Mouse (Mus musculus): ENCODE measurements around the gene Cd99l2. TPM values are rescaled to one million over a fixed set of nuclear protein-coding genes. Genes with fewer than 3 reads are reported as not detected.

Gene Cd99l2
- polyA plus RNA-seq (2014; fragmentation: Nextera tagmentation; extraction: Ambion mirVana) = 21.7 and 31.4 TPM in 2 replicates

GRCm38 (mm10) chrX:71492634-71493278 is at the start of gene Cd99l2:
TSS of gene Cd99l2 (minus strand) at chrX:71492849.
- peak within 1 kb of the TSS; percentile 75 for H3K9ac ChIP-seq (ENCODE audit: low read depth, low read length)
- H3K4me1 ChIP-seq (ENCODE audit: control insufficient read depth, insufficient read depth, low read length) = no peaks in the 10 kb centered on the region
- peak; percentile 97 for ATAC-seq (replicated peaks; ENCODE audit: insufficient number of reproducible peaks, low FRiP score, low TSS enrichment)
- H3K36me3 ChIP-seq (ENCODE audit: control insufficient read depth, insufficient read depth, low read length) = no peaks in the 10 kb centered on the region
- H3K9me3 ChIP-seq (replicated peaks; ENCODE audit: control insufficient read depth, low read length) = no peaks in the 10 kb centered on the region
- peaks cover 2% of the 10 kb centered on the region; the same call in 1 of the 2 replicates for H3K27me3 ChIP-seq (ENCODE audit: control insufficient read depth, insufficient read depth, low read length)
- H3K27ac ChIP-seq (ENCODE audit: low read depth, low read length) = peak within 1 kb of the TSS; percentile 85
- WGBS (ENCODE audit: insufficient replicate concordance) = 11% methylated on average over 20 of the region's 23 CpGs
- H3K4me3 ChIP-seq (ENCODE audit: low read depth, low read length) = peak within 1 kb of the TSS; percentile 62
- H3K4me2 ChIP-seq = peak within 1 kb of the TSS; percentile 74

GRCm38 (mm10) chrX:71540821-71541510 is 48.3 kb upstream of the Cd99l2 start:
- Histone ChIP-seq H3K4me3 (ENCODE audit: low read depth, low read length) (no peak overlapping the region), H3K9me3 (replicated peaks; ENCODE audit: control insufficient read depth, low read length) (no peaks in the 10 kb centered on the region), H3K27ac (ENCODE audit: low read depth, low read length) (no peak overlapping the region), H3K4me2 (no peak overlapping the region), H3K36me3 (ENCODE audit: control insufficient read depth, insufficient read depth, low read length) (no peaks in the 10 kb centered on the region), H3K27me3 (ENCODE audit: control insufficient read depth, insufficient read depth, low read length) (peaks cover 7% of the 10 kb centered on the region; the same call in 1 of the 2 replicates), H3K4me1 (ENCODE audit: control insufficient read depth, insufficient read depth, low read length) (no peaks in the 10 kb centered on the region), H3K9ac (ENCODE audit: low read depth, low read length) (no peak overlapping the region)
- 77% methylated on average over 7 of the region's 7 CpGs for WGBS (ENCODE audit: insufficient replicate concordance)
- no peak for ATAC-seq (replicated peaks; ENCODE audit: insufficient number of reproducible peaks, low FRiP score, low TSS enrichment)

- Histone ChIP-seq H3K27me3 (ENCODE audit: control insufficient read depth, insufficient read depth, low read length) (peaks cover 7% of the 10 kb centered on the region; the same call in 1 of the 2 replicates), H3K36me3 (ENCODE audit: control insufficient read depth, insufficient read depth, low read length) (no peaks in the 10 kb centered on the region), H3K9ac (ENCODE audit: low read depth, low read length) (no peak overlapping the region), H3K27ac (ENCODE audit: low read depth, low read length) (no peak overlapping the region), H3K9me3 (replicated peaks; ENCODE audit: control insufficient read depth, low read length) (no peaks in the 10 kb centered on the region), H3K4me3 (ENCODE audit: low read depth, low read length) (no peak overlapping the region), H3K4me1 (ENCODE audit: control insufficient read depth, insufficient read depth, low read length) (no peaks in the 10 kb centered on the region), H3K4me2 (no peak overlapping the region)
- WGBS (ENCODE audit: insufficient replicate concordance) = 59% methylated on average over 2 of the region's 2 CpGs
- no peak for ATAC-seq (replicated peaks; ENCODE audit: insufficient number of reproducible peaks, low FRiP score, low TSS enrichment)
Observed at GRCm38 (mm10) chrX:71537791-71538190, 45.1 kb upstream of the Cd99l2 start.

GRCm38 (mm10) chrX:71534102-71534501 is 41.5 kb upstream of the Cd99l2 start:
- no peaks in the 10 kb centered on the region for H3K36me3 ChIP-seq (ENCODE audit: control insufficient read depth, insufficient read depth, low read length)
- H3K4me2 ChIP-seq = no peak overlapping the region
- H3K4me3 ChIP-seq (ENCODE audit: low read depth, low read length) = no peak overlapping the region
- no peaks in the 10 kb centered on the region for H3K9me3 ChIP-seq (replicated peaks; ENCODE audit: control insufficient read depth, low read length)
- H3K9ac ChIP-seq (ENCODE audit: low read depth, low read length) = no peak overlapping the region
- peaks cover 10% of the 10 kb centered on the region for H3K27me3 ChIP-seq (ENCODE audit: control insufficient read depth, insufficient read depth, low read length)
- WGBS (ENCODE audit: insufficient replicate concordance) = 72% methylated on average over 5 of the region's 5 CpGs
- H3K27ac ChIP-seq (ENCODE audit: low read depth, low read length) = no peak overlapping the region
- ATAC-seq (replicated peaks; ENCODE audit: insufficient number of reproducible peaks, low FRiP score, low TSS enrichment) = no peak
- H3K4me1 ChIP-seq (ENCODE audit: control insufficient read depth, insufficient read depth, low read length) = no peaks in the 10 kb centered on the region

GRCm38 (mm10) chrX:71532635-71533034 is 40.0 kb upstream of the Cd99l2 start:
- Histone ChIP-seq H3K4me1 (ENCODE audit: control insufficient read depth, insufficient read depth, low read length) (no peaks in the 10 kb centered on the region), H3K27ac (ENCODE audit: low read depth, low read length) (no peak overlapping the region), H3K9ac (ENCODE audit: low read depth, low read length) (no peak overlapping the region), H3K4me2 (no peak overlapping the region), H3K9me3 (replicated peaks; ENCODE audit: control insufficient read depth, low read length) (no peaks in the 10 kb centered on the region), H3K36me3 (ENCODE audit: control insufficient read depth, insufficient read depth, low read length) (no peaks in the 10 kb centered on the region), H3K4me3 (ENCODE audit: low read depth, low read length) (no peak overlapping the region), H3K27me3 (ENCODE audit: control insufficient read depth, insufficient read depth, low read length) (peaks cover 15% of the 10 kb centered on the region)
- 67% methylated on average over 3 of the region's 3 CpGs for WGBS (ENCODE audit: insufficient replicate concordance)
- ATAC-seq (replicated peaks; ENCODE audit: insufficient number of reproducible peaks, low FRiP score, low TSS enrichment) = no peak

GRCm38 (mm10) chrX:71528646-71529045 is 36.0 kb upstream of the Cd99l2 start:
- no peaks in the 10 kb centered on the region for H3K4me1 ChIP-seq (ENCODE audit: control insufficient read depth, insufficient read depth, low read length)
- H3K9ac ChIP-seq (ENCODE audit: low read depth, low read length) = no peak overlapping the region
- H3K27me3 ChIP-seq (ENCODE audit: control insufficient read depth, insufficient read depth, low read length) = peaks cover 12% of the 10 kb centered on the region; the same call in 1 of the 2 replicates
- no peak for ATAC-seq (replicated peaks; ENCODE audit: insufficient number of reproducible peaks, low FRiP score, low TSS enrichment)
- no peak overlapping the region for H3K4me3 ChIP-seq (ENCODE audit: low read depth, low read length)
- 67% methylated on average over 6 of the region's 6 CpGs for WGBS (ENCODE audit: insufficient replicate concordance)
- no peaks in the 10 kb centered on the region for H3K36me3 ChIP-seq (ENCODE audit: control insufficient read depth, insufficient read depth, low read length)
- H3K4me2 ChIP-seq = no peak overlapping the region
- H3K27ac ChIP-seq (ENCODE audit: low read depth, low read length) = no peak overlapping the region
- H3K9me3 ChIP-seq (replicated peaks; ENCODE audit: control insufficient read depth, low read length) = no peaks in the 10 kb centered on the region

- H3K4me3 ChIP-seq (ENCODE audit: low read depth, low read length) = no peak overlapping the region
- H3K4me1 ChIP-seq (ENCODE audit: control insufficient read depth, insufficient read depth, low read length) = no peaks in the 10 kb centered on the region
- H3K9me3 ChIP-seq (replicated peaks; ENCODE audit: control insufficient read depth, low read length) = no peaks in the 10 kb centered on the region
- no peak for ATAC-seq (replicated peaks; ENCODE audit: insufficient number of reproducible peaks, low FRiP score, low TSS enrichment)
- H3K27me3 ChIP-seq (ENCODE audit: control insufficient read depth, insufficient read depth, low read length) = peaks cover 12% of the 10 kb centered on the region; the same call in 1 of the 2 replicates
- H3K4me2 ChIP-seq = no peak overlapping the region
- no peak overlapping the region for H3K9ac ChIP-seq (ENCODE audit: low read depth, low read length)
- no peak overlapping the region for H3K27ac ChIP-seq (ENCODE audit: low read depth, low read length)
- no peaks in the 10 kb centered on the region for H3K36me3 ChIP-seq (ENCODE audit: control insufficient read depth, insufficient read depth, low read length)
- 66% methylated on average over 3 of the region's 3 CpGs for WGBS (ENCODE audit: insufficient replicate concordance)
Observed at GRCm38 (mm10) chrX:71528150-71528549, 35.5 kb upstream of the Cd99l2 start.

GRCm38 (mm10) chrX:71527461-71527860 is 34.8 kb upstream of the Cd99l2 start:
- no peaks in the 10 kb centered on the region for H3K36me3 ChIP-seq (ENCODE audit: control insufficient read depth, insufficient read depth, low read length)
- no peak overlapping the region for H3K4me2 ChIP-seq
- no peak for ATAC-seq (replicated peaks; ENCODE audit: insufficient number of reproducible peaks, low FRiP score, low TSS enrichment)
- no peaks in the 10 kb centered on the region for H3K9me3 ChIP-seq (replicated peaks; ENCODE audit: control insufficient read depth, low read length)
- WGBS (ENCODE audit: insufficient replicate concordance) = 69% methylated on average over 1 of the region's 1 CpGs
- H3K27ac ChIP-seq (ENCODE audit: low read depth, low read length) = no peak overlapping the region
- H3K4me3 ChIP-seq (ENCODE audit: low read depth, low read length) = no peak overlapping the region
- H3K27me3 ChIP-seq (ENCODE audit: control insufficient read depth, insufficient read depth, low read length) = peaks cover 12% of the 10 kb centered on the region; the same call in 1 of the 2 replicates
- no peak overlapping the region for H3K9ac ChIP-seq (ENCODE audit: low read depth, low read length)
- no peaks in the 10 kb centered on the region for H3K4me1 ChIP-seq (ENCODE audit: control insufficient read depth, insufficient read depth, low read length)

Measured in heart, embryonic 11.5 days (tissue).